Mouse (Mus musculus): ENCODE results near the gene Cds1. TPM values are rescaled to one million over a fixed set of nuclear protein-coding genes. Genes with fewer than 3 reads are reported as not detected.
A peak's percentile ranks its signal among the peaks of the same experiment; 100 is the strongest.

The Cds1 gene
- total RNA-seq (2021) (10 to 100 TPM; 17.3 to 20.9 TPM), polyA plus RNA-seq (2012; rRNA removed) (3.2 and 4.2 TPM in 2 replicates)
- long read RNA-seq, partial matches to known transcripts: 2 of 31 reads
- long read RNA-seq, other reads (novel, unspliced or antisense): 29 of 31 reads

DNA sequence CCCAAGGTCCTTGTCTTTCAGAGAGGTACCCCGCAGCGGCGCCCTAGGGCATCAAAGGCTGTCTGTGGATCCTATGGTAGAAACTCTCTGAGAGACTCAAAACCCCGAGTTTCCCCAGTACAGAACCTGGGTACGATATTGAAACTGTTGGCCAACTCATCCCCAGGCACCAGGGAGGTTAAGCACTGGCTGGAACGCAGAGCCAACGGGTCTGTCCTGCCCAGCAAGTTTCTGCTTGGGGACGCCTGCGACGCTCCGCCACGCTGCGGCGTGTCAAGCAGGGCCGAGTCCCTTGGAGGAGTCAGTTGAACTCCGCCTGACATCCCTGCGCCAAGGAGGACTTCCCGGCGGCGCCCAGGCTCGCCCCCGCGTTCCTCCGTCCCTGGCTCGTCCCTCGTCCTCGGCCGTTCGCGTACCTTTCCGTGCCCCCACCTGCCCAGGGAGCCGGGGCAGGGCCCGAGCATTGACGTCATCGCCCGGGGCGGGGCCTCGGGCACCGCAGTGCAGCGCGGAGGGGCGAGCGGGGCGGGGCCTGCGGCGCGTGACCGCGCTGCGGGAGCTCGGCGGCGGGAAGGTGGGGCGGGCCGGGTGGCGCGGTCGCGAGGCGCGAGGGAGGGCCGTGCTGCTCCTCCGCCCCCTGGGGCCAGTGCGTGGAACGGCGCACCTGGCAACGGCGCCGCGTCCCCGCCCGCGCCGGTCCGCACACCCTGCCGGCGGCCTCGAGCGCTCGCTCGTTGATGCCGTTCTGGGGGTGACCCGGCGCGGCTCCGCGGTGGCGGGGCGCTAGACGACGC, at the start of gene Cds1:
TSS of gene Cds1 (plus strand) at position 577 of the 794 bp plus-strand sequence.
- TF ChIP-seq CTCF (IDR thresholded peaks at IDR 0.05) (peak; percentile 37), POLR2A (IDR thresholded peaks at IDR 0.05; ENCODE audit: insufficient read depth, low read depth, low read length) (no peak), EP300 (IDR thresholded peaks at IDR 0.05; ENCODE audit: insufficient read depth, low read depth, low read length) (no peak)
- DNase-seq: peak; percentile 85 to 87
- Histone ChIP-seq H3K27ac (peak within 1 kb of the TSS; percentile 67), H3K4me3 (peak within 1 kb of the TSS; percentile 74), H3K79me2 (replicated peaks; ENCODE audit: control insufficient read depth, insufficient read depth, low read length) (no peaks in the 10 kb centered on the region), H3K36me3 (ENCODE audit: control insufficient read depth, insufficient read depth, low read length) (no peaks in the 10 kb centered on the region), H3K9ac (ENCODE audit: low read depth, low read length) (peak within 1 kb of the TSS; percentile 65), H3K4me1 (ENCODE audit: control insufficient read depth, insufficient read depth, low read length) (peaks cover 2% of the 10 kb centered on the region; the same call in 1 of the 2 replicates), H3K27me3 (ENCODE audit: control insufficient read depth, insufficient read depth, low read length) (no peaks in the 10 kb centered on the region)
- under 1% methylated on average over 86 of the region's 91 CpGs for WGBS
- intact Hi-C loops (cut with DNase I): loop anchor here (5.0 kb wide), 1 partner anchor 308 kb away; no protein-coding TSS in a partner anchor

DNA sequence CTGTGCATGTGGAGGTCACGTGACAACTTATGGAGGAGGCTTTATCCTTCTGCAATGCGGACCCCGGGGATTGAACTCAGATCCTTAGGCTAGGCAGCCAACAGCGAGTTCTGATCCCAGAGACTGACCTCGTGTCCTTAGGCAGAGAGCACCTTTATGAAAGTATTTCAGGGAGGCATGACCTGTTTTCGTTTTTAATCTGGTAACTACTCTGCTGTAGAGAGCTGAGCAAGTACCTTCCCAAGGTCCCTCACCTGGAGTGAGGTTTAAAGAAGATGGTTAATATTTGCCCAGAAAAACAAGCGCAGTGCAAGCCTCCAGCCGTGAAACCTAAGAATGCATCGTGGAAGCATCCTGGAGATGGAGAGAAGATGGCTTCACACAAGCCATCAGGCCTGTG, 40.7 kb upstream of the Cds1 start:
- intact Hi-C loops (cut with DNase I): no loop called here
- Histone ChIP-seq H3K9ac (ENCODE audit: low read depth, low read length) (no peak overlapping the region), H3K36me3 (ENCODE audit: control insufficient read depth, insufficient read depth, low read length) (no peaks in the 10 kb centered on the region), H3K27ac (no peak overlapping the region), H3K79me2 (replicated peaks; ENCODE audit: control insufficient read depth, insufficient read depth, low read length) (no peaks in the 10 kb centered on the region), H3K4me1 (ENCODE audit: control insufficient read depth, insufficient read depth, low read length) (no peaks in the 10 kb centered on the region), H3K27me3 (ENCODE audit: control insufficient read depth, insufficient read depth, low read length) (no peaks in the 10 kb centered on the region), H3K4me3 (no peak overlapping the region)
- no peak for TF ChIP-seq CTCF (IDR thresholded peaks at IDR 0.05)
- no peak for TF ChIP-seq POLR2A (IDR thresholded peaks at IDR 0.05; ENCODE audit: insufficient read depth, low read depth, low read length)
- TF ChIP-seq EP300 (IDR thresholded peaks at IDR 0.05; ENCODE audit: insufficient read depth, low read depth, low read length): no peak
- no peak for DNase-seq
- WGBS: 78% methylated on average over 9 of the region's 9 CpGs

GRCm38 (mm10) chr5:101724756-101725155, 40.2 kb upstream of the Cds1 start:
- Histone ChIP-seq H3K4me1 (ENCODE audit: control insufficient read depth, insufficient read depth, low read length) (no peaks in the 10 kb centered on the region), H3K27ac (no peak overlapping the region), H3K4me3 (no peak overlapping the region), H3K27me3 (ENCODE audit: control insufficient read depth, insufficient read depth, low read length) (no peaks in the 10 kb centered on the region), H3K36me3 (ENCODE audit: control insufficient read depth, insufficient read depth, low read length) (no peaks in the 10 kb centered on the region), H3K9ac (ENCODE audit: low read depth, low read length) (no peak overlapping the region), H3K79me2 (replicated peaks; ENCODE audit: control insufficient read depth, insufficient read depth, low read length) (no peaks in the 10 kb centered on the region)
- intact Hi-C loops (cut with DNase I): no loop called here
- TF ChIP-seq POLR2A (IDR thresholded peaks at IDR 0.05; ENCODE audit: insufficient read depth, low read depth, low read length) (no peak), CTCF (IDR thresholded peaks at IDR 0.05) (no peak), EP300 (IDR thresholded peaks at IDR 0.05; ENCODE audit: insufficient read depth, low read depth, low read length) (no peak)
- 93% methylated on average over 16 of the region's 16 CpGs for whole genome bisulfite sequencing
- no peak for DNase-seq

DNA sequence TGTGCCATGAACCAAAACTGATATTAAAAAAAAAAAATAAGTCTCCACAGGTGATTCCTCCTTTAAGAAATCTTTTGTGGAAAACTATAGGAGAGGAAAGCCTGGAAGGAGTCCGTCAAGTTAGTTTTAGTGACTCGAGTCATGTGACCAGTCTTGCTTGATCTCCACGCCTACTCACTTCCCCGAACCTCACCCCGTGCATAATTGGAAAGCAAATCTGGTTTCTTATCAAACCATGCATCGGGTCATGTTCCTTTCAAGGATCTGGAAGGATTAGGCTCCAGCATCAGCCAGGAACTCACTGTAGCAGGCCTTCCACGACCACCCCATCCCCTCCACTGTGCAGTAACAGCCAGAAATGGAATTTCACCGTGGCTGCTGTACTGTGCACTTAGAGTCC, 39.2 kb upstream of the Cds1 start:
- Histone ChIP-seq H3K27me3 (ENCODE audit: control insufficient read depth, insufficient read depth, low read length) (no peaks in the 10 kb centered on the region), H3K4me1 (ENCODE audit: control insufficient read depth, insufficient read depth, low read length) (no peaks in the 10 kb centered on the region), H3K27ac (no peak overlapping the region), H3K36me3 (ENCODE audit: control insufficient read depth, insufficient read depth, low read length) (no peaks in the 10 kb centered on the region), H3K9ac (ENCODE audit: low read depth, low read length) (no peak overlapping the region), H3K79me2 (replicated peaks; ENCODE audit: control insufficient read depth, insufficient read depth, low read length) (no peaks in the 10 kb centered on the region), H3K4me3 (no peak overlapping the region)
- intact Hi-C loops (cut with DNase I): no loop called here
- TF ChIP-seq CTCF (IDR thresholded peaks at IDR 0.05) (no peak), EP300 (IDR thresholded peaks at IDR 0.05; ENCODE audit: insufficient read depth, low read depth, low read length) (no peak), POLR2A (IDR thresholded peaks at IDR 0.05; ENCODE audit: insufficient read depth, low read depth, low read length) (no peak)
- WGBS: 64% methylated on average over 8 of the region's 8 CpGs
- DNase-seq: no peak

DNA sequence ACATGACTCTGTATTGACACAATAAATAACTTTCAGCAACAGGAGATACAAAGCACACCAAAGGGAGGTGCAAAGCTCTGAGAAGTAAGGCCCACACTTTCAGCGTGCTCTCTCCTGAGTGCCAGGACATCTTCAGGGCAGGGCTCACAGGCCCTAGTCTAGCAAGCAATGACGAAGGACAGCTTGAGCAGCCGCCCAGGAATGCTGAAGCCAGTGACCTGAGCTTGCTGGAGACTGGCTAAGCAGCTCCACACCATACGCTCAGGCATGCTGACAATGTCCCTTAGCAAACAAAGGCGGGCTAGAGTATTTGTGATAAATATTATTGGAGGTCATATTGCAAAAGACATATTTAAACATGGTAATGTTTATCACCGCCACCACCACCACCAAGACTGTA, 38.6 kb upstream of the Cds1 start:
- no peak overlapping the region for H3K4me3 ChIP-seq
- no peaks in the 10 kb centered on the region for H3K79me2 ChIP-seq (replicated peaks; ENCODE audit: control insufficient read depth, insufficient read depth, low read length)
- no peaks in the 10 kb centered on the region for H3K36me3 ChIP-seq (ENCODE audit: control insufficient read depth, insufficient read depth, low read length)
- H3K9ac ChIP-seq (ENCODE audit: low read depth, low read length): no peak overlapping the region
- TF ChIP-seq POLR2A (IDR thresholded peaks at IDR 0.05; ENCODE audit: insufficient read depth, low read depth, low read length): no peak
- TF ChIP-seq EP300 (IDR thresholded peaks at IDR 0.05; ENCODE audit: insufficient read depth, low read depth, low read length): no peak
- TF ChIP-seq CTCF (IDR thresholded peaks at IDR 0.05): no peak
- WGBS: 73% methylated on average over 6 of the region's 6 CpGs
- no peaks in the 10 kb centered on the region for H3K4me1 ChIP-seq (ENCODE audit: control insufficient read depth, insufficient read depth, low read length)
- no peak overlapping the region for H3K27ac ChIP-seq
- H3K27me3 ChIP-seq (ENCODE audit: control insufficient read depth, insufficient read depth, low read length): no peaks in the 10 kb centered on the region
- DNase-seq: no peak
- intact Hi-C loops (cut with DNase I): no loop called here

GRCm38 (mm10) chr5:101728304-101728905, 36.5 kb upstream of the Cds1 start:
- Histone ChIP-seq H3K27me3 (ENCODE audit: control insufficient read depth, insufficient read depth, low read length) (no peaks in the 10 kb centered on the region), H3K4me1 (ENCODE audit: control insufficient read depth, insufficient read depth, low read length) (no peaks in the 10 kb centered on the region), H3K79me2 (replicated peaks; ENCODE audit: control insufficient read depth, insufficient read depth, low read length) (no peaks in the 10 kb centered on the region), H3K36me3 (ENCODE audit: control insufficient read depth, insufficient read depth, low read length) (no peaks in the 10 kb centered on the region), H3K4me3 (no peak overlapping the region), H3K9ac (ENCODE audit: low read depth, low read length) (no peak overlapping the region), H3K27ac (no peak overlapping the region)
- TF ChIP-seq CTCF (IDR thresholded peaks at IDR 0.05) (no peak), POLR2A (IDR thresholded peaks at IDR 0.05; ENCODE audit: insufficient read depth, low read depth, low read length) (no peak), EP300 (IDR thresholded peaks at IDR 0.05; ENCODE audit: insufficient read depth, low read depth, low read length) (no peak)
- WGBS: 76% methylated on average over 8 of the region's 8 CpGs
- intact Hi-C loops (cut with DNase I): no loop called here
- no peak for DNase-seq

Measured in heart, adult 2 months (tissue).